Mouse (Mus musculus): ENCODE results near the gene Phactr4. TPM values are rescaled to one million over a fixed set of nuclear protein-coding genes. Genes with fewer than 3 reads are reported as not detected.

Phactr4 gene
- total and polyA plus RNA-seq, 3 experiments, result 0.95 to 9.6 (median 1.4) TPM

DNA sequence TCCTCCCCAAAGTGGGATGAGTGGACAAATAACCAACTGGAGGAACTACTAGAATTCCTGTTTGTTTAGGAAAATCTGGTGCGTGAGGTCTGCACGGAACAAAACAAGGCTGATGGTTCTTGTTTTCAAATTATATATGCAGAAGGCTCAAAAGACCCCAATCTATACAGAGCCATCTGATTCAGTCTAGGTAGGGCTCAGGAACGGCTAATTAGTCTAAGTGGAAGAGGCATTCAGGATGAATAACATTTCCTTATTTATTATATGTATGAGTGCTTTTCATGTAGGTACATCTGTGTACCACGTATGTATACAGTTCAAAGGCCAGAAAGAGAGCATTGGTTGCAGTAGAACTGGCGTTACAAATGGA lies 76.5 kb downstream of the Phactr4 start:
- dilution Hi-C loops (cut with MboI; ENCODE audit: extremely low pct_ligation_motif_present, extremely low pct_unique_long_range_greater_than_20kb, low sequenced_read_pairs), result no loop called here
- Histone ChIP-seq H3K4me2 (ENCODE audit: insufficient read depth, low read depth, poor library complexity, severe bottlenecking) (no peak overlapping the region), H3K9me3 (replicated peaks; ENCODE audit: low read length) (no peaks in the 10 kb centered on the region), H3K27me3 (replicated peaks) (no peaks in the 10 kb centered on the region), H3K4me3 (replicated peaks in 1 of 3; ENCODE audit: low read depth in 2 of 3, low read length in 2 of 3, poor library complexity in 1 of 3) (peak overlapping the region in 1 of 3 experiments; percentile 95), H3K36me3 (replicated peaks in 1 of 2; ENCODE audit: control insufficient read depth in 1 of 2, insufficient read depth in 1 of 2, low read length in 1 of 2) (peaks cover 6 to 32% of the 10 kb centered on the region in 2 experiments), H3K9ac (ENCODE audit: insufficient read depth, low read depth) (no peak overlapping the region), H3K27ac (ENCODE audit: insufficient read depth, low read depth) (no peak overlapping the region), H3K79me2 (replicated peaks; ENCODE audit: control insufficient read depth, extremely low read depth, insufficient read depth, poor library complexity, severe bottlenecking) (peaks cover 44% of the 10 kb centered on the region), H3K4me1 (ENCODE audit: control insufficient read depth in 1 of 2, insufficient read depth in 2 of 2) (peaks cover 13 to 58% of the 10 kb centered on the region in 2 experiments)
- DNase-seq (ENCODE audit: extremely low read depth), result no peak
- in situ Hi-C loops (cut with MboI; ENCODE audit: low pct_ligation_motif_present, low pct_unique_long_range_greater_than_20kb, low sequenced_read_pairs), result no loop called here
- TF ChIP-seq KAT2A (IDR thresholded peaks at IDR 0.05; ENCODE audit: insufficient replicate concordance, low read length) (no peak), CTCF (conservative IDR thresholded peaks at IDR 0.05 in 1 of 2, IDR thresholded peaks at IDR 0.05 in 1 of 2; ENCODE audit: low read depth in 2 of 2, low read length in 2 of 2) (no peak), E2F4 (IDR thresholded peaks at IDR 0.05; ENCODE audit: insufficient replicate concordance, low read depth, low read length) (no peak), ETS1 (conservative IDR thresholded peaks at IDR 0.05; ENCODE audit: low read depth, low read length) (no peak), ZMIZ1 (IDR thresholded peaks at IDR 0.05; ENCODE audit: low read depth, low read length) (no peak), ELF1 (IDR thresholded peaks at IDR 0.05; ENCODE audit: low read depth, low read length) (no peak), CHD1 (IDR thresholded peaks at IDR 0.05; ENCODE audit: low read depth, low read length) (no peak), SMC3 (IDR thresholded peaks at IDR 0.05; ENCODE audit: low read depth, low read length) (no peak), USF1 (IDR thresholded peaks at IDR 0.05; ENCODE audit: low read depth, low read length) (no peak), ZC3H11A (IDR thresholded peaks at IDR 0.05; ENCODE audit: low read depth, low read length) (no peak), JUN (IDR thresholded peaks at IDR 0.05; ENCODE audit: insufficient read depth, low read depth, low read length) (no peak), HCFC1 (IDR thresholded peaks at IDR 0.05; ENCODE audit: low read depth, low read length) (no peak), JUND (conservative IDR thresholded peaks at IDR 0.05; ENCODE audit: low read depth, low read length) (no peak), ZKSCAN1 (IDR thresholded peaks at IDR 0.05; ENCODE audit: borderline replicate concordance, low read depth, low read length) (no peak), MYC (IDR thresholded peaks at IDR 0.05; ENCODE audit: low read depth, low read length) (no peak; the same call in 1 of the 2 replicates), EP300 (IDR thresholded peaks at IDR 0.05; ENCODE audit: low read length) (no peak)

DNA sequence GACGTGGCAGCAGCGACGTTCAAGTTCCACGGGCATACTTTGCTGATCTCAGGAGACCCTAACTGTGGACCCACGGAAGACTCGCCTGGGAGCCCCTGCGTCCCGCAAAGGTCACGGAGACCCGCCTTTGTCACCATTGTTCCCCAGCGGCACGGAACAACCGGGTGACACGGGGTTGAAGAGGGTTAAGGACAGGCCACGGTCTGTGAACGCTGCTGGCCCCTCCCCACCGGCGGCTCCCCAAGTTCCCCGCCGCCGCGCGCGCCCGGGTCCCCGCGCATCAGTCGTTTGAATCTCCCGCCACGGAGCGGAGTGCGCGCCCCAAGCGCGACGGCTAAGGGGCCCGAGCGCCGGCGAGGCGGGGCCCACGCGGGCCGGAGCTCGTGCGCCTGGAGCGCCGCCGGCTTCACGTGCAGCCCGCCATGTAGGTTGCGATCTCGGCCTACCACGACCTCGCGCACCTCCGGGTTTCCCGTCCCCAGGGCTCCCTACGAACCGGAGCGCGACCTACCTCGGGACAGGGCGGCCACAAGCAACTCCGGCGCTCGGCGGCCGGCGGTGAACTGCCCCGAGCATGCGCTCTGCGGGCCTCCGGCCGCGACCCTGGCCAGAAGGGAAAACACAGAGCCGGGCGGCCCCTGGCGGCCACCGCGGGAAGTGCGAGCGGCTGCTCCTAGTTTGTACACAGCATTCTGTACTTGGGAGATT lies 77.0 kb downstream of the Phactr4 start:
- peak overlapping the region; percentile 83 for H3K9ac ChIP-seq (ENCODE audit: insufficient read depth, low read depth)
- in situ Hi-C loops (cut with MboI; ENCODE audit: low pct_ligation_motif_present, low pct_unique_long_range_greater_than_20kb, low sequenced_read_pairs), result no loop called here
- no peaks in the 10 kb centered on the region for H3K9me3 ChIP-seq (replicated peaks; ENCODE audit: low read length)
- H3K36me3 ChIP-seq (replicated peaks in 1 of 2; ENCODE audit: control insufficient read depth in 1 of 2, insufficient read depth in 1 of 2, low read length in 1 of 2), result peaks cover 2 to 32% of the 10 kb centered on the region in 2 experiments
- peak; percentile 81 for DNase-seq (ENCODE audit: extremely low read depth)
- H3K4me1 ChIP-seq (ENCODE audit: control insufficient read depth in 1 of 2, insufficient read depth in 2 of 2), result peaks cover 16 to 58% of the 10 kb centered on the region in 2 experiments
- H3K4me2 ChIP-seq (ENCODE audit: insufficient read depth, low read depth, poor library complexity, severe bottlenecking), result peak overlapping the region; percentile 95
- peak overlapping the region; percentile 91 to 95 (median 93) for H3K4me3 ChIP-seq (replicated peaks in 1 of 3; ENCODE audit: low read depth in 2 of 3, low read length in 2 of 3, poor library complexity in 1 of 3)
- dilution Hi-C loops (cut with MboI; ENCODE audit: extremely low pct_ligation_motif_present, extremely low pct_unique_long_range_greater_than_20kb, low sequenced_read_pairs), result no loop called here
- H3K27me3 ChIP-seq (replicated peaks), result no peaks in the 10 kb centered on the region
- peak overlapping the region; percentile 54 for H3K27ac ChIP-seq (ENCODE audit: insufficient read depth, low read depth)
- H3K79me2 ChIP-seq (replicated peaks; ENCODE audit: control insufficient read depth, extremely low read depth, insufficient read depth, poor library complexity, severe bottlenecking), result peaks cover 50% of the 10 kb centered on the region
- TF ChIP-seq RAD21 (IDR thresholded peaks at IDR 0.05; ENCODE audit: low read depth, low read length) (peak; percentile 92), BHLHE40 (IDR thresholded peaks at IDR 0.05; ENCODE audit: low read depth, low read length) (peak; percentile 68), EP300 (IDR thresholded peaks at IDR 0.05; ENCODE audit: low read length) (0 out of 2 replicates have a peak, but pooled peaks have one; percentile 11), NELFE (IDR thresholded peaks at IDR 0.05; ENCODE audit: low read depth, low read length) (peak; percentile 96), NRF1 (IDR thresholded peaks at IDR 0.05; ENCODE audit: low read depth, low read length) (peak; percentile 98), TBP (conservative IDR thresholded peaks at IDR 0.05; ENCODE audit: low read depth, low read length) (no peak), E2F4 (IDR thresholded peaks at IDR 0.05; ENCODE audit: insufficient replicate concordance, low read depth, low read length) (0 out of 2 replicates have a peak, but pooled peaks have one; percentile 40), USF2 (conservative IDR thresholded peaks at IDR 0.05; ENCODE audit: low read depth, low read length) (no peak), TCF12 (IDR thresholded peaks at IDR 0.05; ENCODE audit: low read depth, low read length) (peak; percentile 81), SMC3 (IDR thresholded peaks at IDR 0.05; ENCODE audit: low read depth, low read length) (peak; percentile 77), JUN (IDR thresholded peaks at IDR 0.05; ENCODE audit: insufficient read depth, low read depth, low read length) (no peak), JUND (conservative IDR thresholded peaks at IDR 0.05; ENCODE audit: low read depth, low read length) (no peak), ELF1 (IDR thresholded peaks at IDR 0.05; ENCODE audit: low read depth, low read length) (peak; percentile 47), ZMIZ1 (IDR thresholded peaks at IDR 0.05; ENCODE audit: low read depth, low read length) (peak; percentile 80), CHD2 (IDR thresholded peaks at IDR 0.05; ENCODE audit: low read length) (peak; percentile 12; the same call in 1 of the 2 replicates), ZC3H11A (IDR thresholded peaks at IDR 0.05; ENCODE audit: low read depth, low read length) (peak; percentile 45; the same call in 1 of the 2 replicates), MAX (IDR thresholded peaks at IDR 0.05; ENCODE audit: low read length) (peak; percentile 78; the same call in 1 of the 2 replicates), USF1 (IDR thresholded peaks at IDR 0.05; ENCODE audit: low read depth, low read length) (no peak), CHD1 (IDR thresholded peaks at IDR 0.05; ENCODE audit: low read depth, low read length) (no peak), UBTF (IDR thresholded peaks at IDR 0.05; ENCODE audit: low read depth, low read length) (peak; percentile 69; the same call in 1 of the 2 replicates), MXI1 (IDR thresholded peaks at IDR 0.05; ENCODE audit: low read depth, low read length) (no peak; the same call in none of the 2 replicates), KAT2A (IDR thresholded peaks at IDR 0.05; ENCODE audit: insufficient replicate concordance, low read length) (0 out of 2 replicates have a peak, but pooled peaks have one; percentile 39), MEF2A (IDR thresholded peaks at IDR 0.05; ENCODE audit: borderline replicate concordance, low read depth, low read length) (peak; percentile 72; the same call in 1 of the 2 replicates)
